Mouse (Mus musculus) urinary bladder, adult 18-20 months (tissue): ENCODE measurements at regions not wholly inside any gene's neighbourhood (a gene's known extent, or its start where the extent isn't known, plus 50 kb on each side); places are given as distances from the start of the nearest gene placed in this dataset.

Source experiments
- DNase-seq, 2 experiments: peaks; one replicate each; pipeline ENCODE4 v3.0.0; 2022; ENCODE audit warnings: low spot score in 2 of 2, mixed read lengths in 2 of 2

DNA sequence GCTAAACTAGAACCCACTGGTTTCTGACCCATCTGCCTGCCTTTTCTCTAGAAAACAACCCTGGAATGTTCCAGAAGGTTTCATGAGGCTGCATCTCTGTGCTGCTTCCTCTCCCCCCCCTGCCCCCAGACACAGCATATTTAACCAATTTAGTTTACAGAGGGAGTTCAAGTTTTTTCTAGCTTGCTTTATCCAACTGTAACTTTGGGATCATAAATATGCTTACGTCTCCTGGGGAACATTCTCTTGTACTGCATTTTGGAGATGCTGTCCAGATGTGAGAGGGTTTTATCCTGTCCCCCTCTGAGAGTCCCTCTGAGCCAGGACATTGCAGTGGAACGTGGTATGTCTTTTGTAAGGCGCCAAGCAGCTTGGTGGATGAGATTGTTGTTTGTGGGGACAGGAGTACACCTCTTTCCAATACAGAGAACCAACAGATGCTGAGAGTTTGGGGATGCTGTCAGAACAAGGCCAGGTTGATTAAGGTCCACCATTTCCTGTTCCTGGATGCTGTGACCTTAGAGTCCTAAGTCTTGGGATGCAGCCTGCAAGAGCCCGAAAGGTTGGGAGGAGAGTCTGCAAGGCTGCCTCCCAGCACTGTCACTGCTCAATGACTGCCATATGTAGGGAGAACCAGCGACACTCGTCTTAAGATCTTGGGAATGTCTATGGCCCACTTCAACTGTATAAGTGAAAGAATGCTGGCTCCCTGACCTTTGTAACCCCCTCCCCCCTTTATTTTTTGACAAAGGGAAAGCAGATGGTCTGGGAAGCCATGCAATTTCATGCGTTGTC is 51.4 kb upstream of the Tut7 start:
- no peak for DNase-seq
